Mouse (Mus musculus) lung, embryonic 15.5 days (tissue): ENCODE measurements around the gene Hmgn1. TPM values are rescaled to one million over a fixed set of nuclear protein-coding genes. Genes with fewer than 3 reads are reported as not detected.
A peak's percentile ranks its signal among the peaks of the same experiment; 100 is the strongest.

ENCODE experiments used
- ATAC-seq: fragments of 200-750 bp; cut with Nextera tagmentation; 2 replicates; pipeline ENCODE4 v1.8.0; 2017; ENCODE audit warnings: moderate number of reproducible peaks, borderline replicate concordance; ENCODE audit not compliant: low FRiP score, low TSS enrichment; ENCODE audit errors: extremely low read depth
- H3K27ac ChIP-seq: fragments of 300-500 bp; sonication (generic); 2 replicates; pipeline ENCODE4 v1.5.1; 2015; ENCODE audit warnings: moderate library complexity, mild to moderate bottlenecking, inconsistent platforms
- H3K27me3 ChIP-seq: fragments of 300-500 bp; sonication (generic); 2 replicates; pipeline ENCODE4 v1.6.1; 2015; ENCODE audit warnings: inconsistent platforms
- H3K36me3 ChIP-seq: fragments of 300-500 bp; sonication (generic); 2 replicates; pipeline ENCODE4 v1.6.1; 2015; ENCODE audit warnings: inconsistent platforms
- H3K4me1 ChIP-seq: fragments of 300-500 bp; sonication (generic); 2 replicates; pipeline ENCODE4 v1.6.1; 2015; ENCODE audit warnings: inconsistent platforms
- H3K4me2 ChIP-seq: fragments of 300-500 bp; sonication (generic); 2 replicates; pipeline ENCODE4 v1.6.1; 2015; ENCODE audit warnings: inconsistent platforms, mild to moderate bottlenecking, moderate library complexity
- H3K4me3 ChIP-seq: fragments of 300-500 bp; sonication (generic); 2 replicates; pipeline ENCODE4 v1.5.1; 2015; ENCODE audit warnings: mild to moderate bottlenecking, inconsistent platforms
- H3K9ac ChIP-seq: fragments of 300-500 bp; sonication (generic); 2 replicates; pipeline ENCODE4 v1.6.1; 2015; ENCODE audit warnings: inconsistent platforms
- H3K9me3 ChIP-seq: fragments of 300-500 bp; sonication (generic); 2 replicates; pipeline ENCODE4 v1.6.1; 2016; ENCODE audit warnings: inconsistent platforms
- WGBS: fragments of 180-500 bp; shearing (Covaris S2); methylation state at CpG from one replicate; pipeline ENCODE4 v1.1.7; 2015; 5-methylcytosine and 5-hydroxymethylcytosine counted together
- polyA plus RNA-seq: library from polyadenylated mRNA; unstranded; fragments of >200 nt; fragmentation: Nextera tagmentation; extraction: Ambion mirVana; gene quantifications from 2 replicates; pipeline ENCODE4 v1.2.1, GENCODE M21; 2015

Hmgn1 gene
- polyA plus RNA-seq, 1 experiment from 2014 or later, result 613 TPM

DNA sequence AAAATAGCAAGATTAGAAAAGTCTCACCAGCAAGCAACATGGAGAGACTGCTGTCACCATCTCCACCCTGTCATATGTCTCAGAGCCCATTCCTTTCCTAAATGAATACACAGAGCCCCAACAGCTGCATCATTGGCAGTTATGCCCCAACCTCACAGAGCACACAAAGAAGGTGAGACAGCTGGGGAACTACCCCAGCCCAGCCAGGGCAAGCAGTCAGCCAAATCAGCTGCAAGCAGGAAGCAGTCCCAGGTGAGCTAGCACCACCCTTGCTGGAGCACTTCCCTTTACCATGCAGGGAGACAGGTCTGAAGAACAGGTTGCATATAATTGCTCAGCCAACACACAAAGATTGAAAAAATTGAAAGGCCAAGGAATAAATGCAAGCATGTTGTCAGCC lies 41.9 kb downstream of the Hmgn1 start:
- Histone ChIP-seq H3K4me2 (no peak overlapping the region), H3K4me1 (peaks cover 9% of the 10 kb centered on the region), H3K27ac (no peak overlapping the region), H3K9me3 (no peaks in the 10 kb centered on the region), H3K9ac (no peak overlapping the region), H3K36me3 (no peaks in the 10 kb centered on the region), H3K4me3 (no peak overlapping the region), H3K27me3 (no peaks in the 10 kb centered on the region)
- ATAC-seq, result no peak

DNA sequence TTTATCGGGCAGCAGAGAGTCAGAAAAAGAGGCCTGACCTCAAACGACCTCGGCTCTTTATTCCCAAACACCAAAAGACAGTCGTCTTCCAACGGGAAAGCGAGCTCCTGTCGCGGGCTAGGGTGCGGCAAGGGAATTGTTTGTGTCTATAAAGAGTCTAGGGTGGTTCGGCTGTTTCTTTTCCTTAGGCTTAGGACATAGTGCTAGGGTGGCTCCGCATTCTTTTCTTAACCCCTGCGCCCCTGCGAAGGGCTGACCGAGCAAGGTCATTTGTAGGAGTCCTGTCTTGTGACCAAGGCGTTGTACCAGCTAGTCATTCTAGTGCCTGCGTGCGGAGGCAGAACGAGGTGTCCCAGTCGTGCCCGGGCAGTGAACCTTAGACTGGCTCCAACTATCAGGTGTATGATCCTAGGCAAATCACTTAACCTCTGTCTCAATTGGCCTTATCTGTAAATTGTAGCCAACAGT lies 44.3 kb downstream of the Hmgn1 start:
- peaks cover 15% of the 10 kb centered on the region for H3K4me1 ChIP-seq
- H3K27ac ChIP-seq, result peak overlapping the region; percentile 97
- H3K36me3 ChIP-seq, result peaks cover 15% of the 10 kb centered on the region
- no peaks in the 10 kb centered on the region for H3K27me3 ChIP-seq
- no peaks in the 10 kb centered on the region for H3K9me3 ChIP-seq
- H3K4me3 ChIP-seq, result peak overlapping the region; percentile 87
- no peak for ATAC-seq
- peak overlapping the region; percentile 81 for H3K4me2 ChIP-seq
- WGBS, result 6% methylated on average over 20 of the region's 20 CpGs
- peak overlapping the region; percentile 90 for H3K9ac ChIP-seq

DNA sequence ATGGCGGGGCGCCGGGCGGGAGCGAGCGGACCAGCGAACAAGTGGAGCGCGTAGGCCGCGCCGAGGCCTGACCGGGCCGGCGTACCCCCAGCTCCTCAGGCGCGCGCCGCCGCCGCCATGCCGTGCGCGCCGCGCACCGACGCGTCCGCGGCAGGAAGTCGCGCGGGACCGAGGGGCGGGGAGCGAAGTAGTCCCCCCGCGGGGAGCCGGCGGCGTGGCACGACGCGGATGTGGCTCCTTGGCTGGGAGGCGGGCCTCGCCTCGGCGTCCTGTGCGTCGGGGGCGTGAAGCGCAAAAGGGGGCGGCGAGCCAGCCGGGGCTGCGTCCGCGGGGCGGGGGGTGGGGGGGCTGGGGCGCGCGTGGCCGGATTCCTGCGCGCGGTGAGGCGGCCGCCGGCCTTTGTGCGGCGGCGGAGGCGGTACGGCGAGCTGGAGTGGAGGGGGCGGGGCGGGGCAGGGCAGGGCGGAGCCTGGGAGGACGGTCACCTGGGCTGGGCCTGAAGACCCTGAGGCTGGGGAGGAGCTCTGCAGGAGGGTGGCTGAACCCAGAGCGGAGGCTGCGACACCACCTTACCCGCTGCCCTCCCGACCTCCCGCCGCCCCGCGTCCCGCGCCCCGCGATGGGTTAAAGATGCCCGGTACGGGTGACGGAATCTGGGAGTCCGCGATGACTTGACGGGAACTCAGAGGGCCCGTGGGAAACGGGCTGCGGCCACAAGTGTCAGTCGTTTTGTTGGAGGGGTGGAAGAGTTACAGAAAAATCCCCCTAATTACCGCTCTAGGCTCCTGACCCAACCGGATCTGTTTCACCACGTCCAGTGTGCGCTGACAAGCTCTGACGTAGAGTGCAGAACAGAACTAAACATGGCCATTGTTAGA lies 45.0 kb downstream of the Hmgn1 start, which contains the start of gene Brwd1:
Brwd1 (minus strand) TSS at position 226 of the 878 bp plus-strand sequence.
- peak within 1 kb of the TSS; percentile 97 for H3K27ac ChIP-seq
- peak within 1 kb of the TSS; percentile 81 for H3K4me2 ChIP-seq
- peak within 1 kb of the TSS; percentile 90 for H3K9ac ChIP-seq
- H3K9me3 ChIP-seq, result no peaks in the 10 kb centered on the region
- H3K27me3 ChIP-seq, result no peaks in the 10 kb centered on the region
- ATAC-seq, result peak; percentile 89
- peaks cover 19% of the 10 kb centered on the region for H3K36me3 ChIP-seq
- H3K4me3 ChIP-seq, result peak within 1 kb of the TSS; percentile 87
- H3K4me1 ChIP-seq, result peaks cover 15% of the 10 kb centered on the region
- under 1% methylated on average over 103 of the region's 107 CpGs for WGBS

DNA sequence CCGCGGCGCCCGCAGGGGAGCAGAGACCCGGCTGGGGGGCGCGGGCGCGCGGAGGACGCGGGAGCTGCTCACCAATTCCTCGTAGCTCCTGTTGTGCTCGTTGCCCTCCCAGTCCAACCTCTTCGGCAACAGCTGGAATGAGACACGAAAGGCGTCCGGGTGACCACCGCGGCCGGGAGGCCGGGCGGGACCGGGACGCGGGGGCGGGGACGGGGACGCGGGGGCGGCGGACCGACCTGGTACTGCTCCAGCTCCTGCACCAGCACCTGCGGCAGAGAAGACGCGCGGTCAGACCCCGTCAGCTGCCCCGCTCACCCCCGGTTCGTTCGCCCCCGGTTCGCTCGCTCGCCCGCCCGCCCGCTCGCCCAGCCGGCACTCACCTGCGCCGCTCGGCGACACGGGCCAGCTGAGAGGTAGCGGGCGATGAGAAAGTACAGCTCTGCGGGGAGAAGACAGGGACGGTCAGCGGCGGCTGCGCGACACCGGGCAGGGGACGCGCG lies 45.7 kb downstream of the Hmgn1 start:
- peak overlapping the region; percentile 87 for H3K4me3 ChIP-seq
- peak overlapping the region; percentile 97 for H3K27ac ChIP-seq
- H3K9ac ChIP-seq, result peak overlapping the region; percentile 90
- H3K9me3 ChIP-seq, result no peaks in the 10 kb centered on the region
- 2% methylated on average over 52 of the region's 68 CpGs for WGBS
- ATAC-seq, result peak; percentile 27
- peaks cover 15% of the 10 kb centered on the region for H3K4me1 ChIP-seq
- H3K27me3 ChIP-seq, result no peaks in the 10 kb centered on the region
- H3K36me3 ChIP-seq, result peaks cover 19% of the 10 kb centered on the region
- H3K4me2 ChIP-seq, result peak overlapping the region; percentile 81

DNA sequence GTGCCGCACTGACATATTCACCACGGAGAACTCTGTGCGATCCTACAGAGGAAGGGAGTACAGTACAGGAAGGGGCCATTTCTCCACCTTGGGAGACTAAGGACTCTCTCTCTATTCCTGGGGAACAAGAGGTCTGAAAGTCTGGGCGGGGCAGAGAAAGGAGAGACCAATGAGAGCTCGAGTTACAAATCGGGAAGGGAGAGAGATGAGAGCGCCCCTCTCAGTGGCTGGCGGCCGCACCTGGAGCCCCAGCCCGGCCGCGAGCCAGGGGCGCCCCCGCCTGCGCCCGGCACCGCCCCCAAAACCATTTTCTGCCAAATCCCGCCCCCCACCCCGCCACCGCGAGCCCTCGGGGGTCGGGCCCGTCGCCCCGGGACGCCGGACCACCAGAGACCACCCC lies 46.2 kb downstream of the Hmgn1 start:
- H3K4me1 ChIP-seq, result peaks cover 15% of the 10 kb centered on the region
- no peaks in the 10 kb centered on the region for H3K27me3 ChIP-seq
- H3K9me3 ChIP-seq, result no peaks in the 10 kb centered on the region
- ATAC-seq, result peak; percentile 77
- H3K36me3 ChIP-seq, result peaks cover 21% of the 10 kb centered on the region
- peak overlapping the region; percentile 81 for H3K4me2 ChIP-seq
- H3K4me3 ChIP-seq, result peak overlapping the region; percentile 87
- peak overlapping the region; percentile 97 for H3K27ac ChIP-seq
- WGBS, result 3% methylated on average over 27 of the region's 28 CpGs
- peak overlapping the region; percentile 90 for H3K9ac ChIP-seq

DNA sequence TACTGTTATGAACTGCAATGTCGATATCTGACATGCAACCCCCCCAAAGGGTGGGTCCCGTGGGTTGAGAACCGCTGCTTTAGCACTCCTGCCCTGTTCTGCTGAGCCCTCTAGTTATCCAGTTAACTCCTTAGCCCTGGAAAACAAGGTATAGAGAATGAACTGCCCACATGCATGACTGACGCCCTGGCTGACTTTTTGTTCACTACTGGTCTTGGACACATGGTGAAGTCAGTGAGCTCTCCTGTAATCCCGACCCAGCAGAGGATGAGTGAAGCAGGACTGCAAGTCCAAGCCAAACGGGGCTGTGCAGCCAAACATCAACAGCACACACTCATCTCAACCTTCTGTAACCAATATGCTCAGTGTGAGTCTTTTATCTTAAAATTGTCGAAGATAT lies 47.0 kb downstream of the Hmgn1 start:
- no peak for ATAC-seq
- no peak overlapping the region for H3K9ac ChIP-seq
- 78% methylated on average over 7 of the region's 7 CpGs for WGBS

More for the DNA sequence above, 47.0 kb downstream of the Hmgn1 start:
- Histone ChIP-seq H3K27ac (no peak overlapping the region), H3K4me1 (peaks cover 15% of the 10 kb centered on the region), H3K9me3 (no peaks in the 10 kb centered on the region), H3K36me3 (peaks cover 29% of the 10 kb centered on the region), H3K4me2 (peak overlapping the region; percentile 81; the same call in 1 of the 2 replicates), H3K4me3 (0 out of 2 replicates have a peak overlapping the region, but pooled peaks have one; percentile 87), H3K27me3 (no peaks in the 10 kb centered on the region)

Other genes starting within 250 kb of the Hmgn1 start
- 88.5 and 95.9 TPM in 2 replicates for gene Psmg1, start 136.8 kb downstream of the Hmgn1 start, polyA plus RNA-seq
- 80.4 and 81.5 TPM in 2 replicates for gene Brwd1, start 45.2 kb downstream of the Hmgn1 start, polyA plus RNA-seq
- 49.0 and 49.5 TPM in 2 replicates for gene Wrb, start 17.7 kb upstream of the Hmgn1 start, polyA plus RNA-seq
- gene Lca5l, start 64.5 kb upstream of the Hmgn1 start, polyA plus RNA-seq, result 0.96 and 1.2 TPM in 2 replicates
- 12.3 and 16.1 TPM in 2 replicates for gene Sh3bgr, start 72.7 kb upstream of the Hmgn1 start, polyA plus RNA-seq
- gene B3galt5, start 108.1 kb upstream of the Hmgn1 start, polyA plus RNA-seq, result 3.3 TPM in 2 replicates